In the genomic region with DNA sequence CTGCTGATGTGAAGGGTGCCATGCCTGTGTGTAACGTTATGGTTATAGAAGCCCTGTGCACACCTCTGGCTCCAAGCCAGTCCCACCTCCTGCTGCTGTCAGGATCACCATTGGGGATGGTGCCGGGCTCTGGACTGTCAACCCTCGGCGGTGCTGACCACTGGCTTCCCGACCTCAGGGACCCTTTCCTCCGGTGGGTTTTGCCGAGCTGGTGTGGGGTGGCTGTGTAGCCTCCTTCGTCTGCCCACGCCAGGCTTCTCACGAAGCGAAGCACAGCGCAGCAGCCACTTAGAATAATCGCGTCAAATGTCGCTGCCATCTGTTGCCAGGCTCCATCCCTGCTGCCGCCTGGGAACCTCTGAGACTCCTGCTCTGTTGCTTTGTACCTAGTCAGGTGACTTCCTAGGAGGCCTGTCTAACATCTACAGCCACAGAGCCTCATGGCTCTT, we compare ENCODE assay signal across 9 mouse cellular contexts. TPM values are rescaled to one million over a fixed set of nuclear protein-coding genes. Genes with fewer than 3 reads are reported as not detected.
DNase-seq lines count a peak whose midpoint lies in the region.
"Had no signal": no experiment of that assay in that cellular context is flagged by ENCODE, and none has a peak within 500 bp of the region (broad histone marks: within the 10 kb centered on the region; RNA-seq: fewer than 3 reads in every experiment).

No protein-coding gene starts in this region.

- 37% methylated on average over 16 of the region's 16 CpGs for WGBS in limb, embryonic 10.5 days

- H3K27me3 ChIP-seq in limb, embryonic 10.5 days (ENCODE audit: low read depth, poor library complexity, severe bottlenecking): no peaks in the 10 kb centered on the region
- H3K27me3 ChIP-seq: liver, embryonic 13.5 days had no signal

- H3K4me1 ChIP-seq in limb, embryonic 10.5 days: peaks cover 93% of the 10 kb centered on the region

- H3K36me3 ChIP-seq in limb, embryonic 10.5 days: peaks cover 5% of the 10 kb centered on the region; the same call in 1 of the 2 replicates

- peak; percentile 82 for DNase-seq in cerebellum, adult 11-12 months
- DNase-seq in cerebellum, postnatal 4 days (ENCODE audit: low spot score in 2 of 2): no peak
- DNase-seq in right cerebral cortex, adult 18-20 months: peak; percentile 72
- DNase-seq in right cerebral cortex, postnatal 14 days: no peak
- DNase-seq in limb, embryonic 10.5 days (ENCODE audit: low spot score): no peak
- no peak for DNase-seq in testis, postnatal 10 days (ENCODE audit: low spot score)
- no peak for DNase-seq in gastrocnemius, adult 8-10 months (ENCODE audit: low spot score in 2 of 2)
- no peak for DNase-seq in embryo, embryonic 10 days (ENCODE audit: low spot score)
- DNase-seq: liver, embryonic 13.5 days had no signal

- no peak overlapping the region for H3K4me3 ChIP-seq in limb, embryonic 10.5 days
- H3K4me3 ChIP-seq: liver, embryonic 13.5 days had no signal

- H3K27ac ChIP-seq in limb, embryonic 10.5 days: 0 out of 2 replicates have a peak overlapping the region, but pooled peaks have one; percentile 40
- H3K27ac ChIP-seq: liver, embryonic 13.5 days had no signal

- H3K9me3 ChIP-seq in limb, embryonic 10.5 days (replicated peaks): no peaks in the 10 kb centered on the region
- H3K9me3 ChIP-seq: liver, embryonic 13.5 days had no signal

RNA-seq across cellular contexts. Expression of gene Gins2, which starts 40.8 kb away (rescaled TPM):
- polyA plus RNA-seq in limb, embryonic 10.5 days (2016; fragmentation: Nextera tagmentation; extraction: Ambion mirVana): 153 and 167 TPM in 2 replicates
- under 1 TPM in 3 of 4 experiments, not detected in 1; 0.09 to 0.43 (median 0.36) TPM for total RNA-seq in gastrocnemius, adult 8-10 months (2022)

Comparison
In these comparisons a context has a peak if more than half of its experiments do, and no peak if none do; other contexts are left out.
1. DNase-seq: peak in cerebellum, adult 11-12 months (single experiment) and right cerebral cortex, adult 18-20 months (single experiment); none in cerebellum, postnatal 4 days (0 of 2), right cerebral cortex, postnatal 14 days (single experiment), limb, embryonic 10.5 days (single experiment), testis, postnatal 10 days (single experiment), gastrocnemius, adult 8-10 months (0 of 2) and embryo, embryonic 10 days (single experiment).